Mouse (Mus musculus) heart, postnatal 10 days (tissue): ENCODE measurements around the gene Rpl10. TPM values are rescaled to one million over a fixed set of nuclear protein-coding genes. Genes with fewer than 3 reads are reported as not detected.
A peak's percentile ranks its signal among the peaks of the same experiment; 100 is the strongest.

ENCODE experiments used
- DNase-seq, 2 experiments: peaks; one replicate each; pipeline ENCODE4 v3.0.0; 2021
- intact Hi-C: fragments of 180-260 bp; cut with DNase I; formaldehyde crosslinking; loops from one replicate; pipeline ENCODE4 v1.15.1; 2025
- microRNA-seq, 2 experiments: library from miRNA; unstranded; fragments of <30 nt; microRNA quantifications; one replicate each; pipeline ENCODE4 v1.2.0; 2022
- total RNA-seq, 2 experiments: library from RNA; stranded (reverse); gene quantifications; 2 replicates each; pipeline ENCODE4 v1.2.3; 2021

Gene Rpl10
- total RNA-seq, 2 experiments from 2014 or later, result 247 to 291 TPM

GRCm38 (mm10) chrX:74273422-74274322, 3.1 kb downstream of the Rpl10 start:
- intact Hi-C loops, result loop anchor here (5.0 kb wide), 1 partner anchor 39 kb away; the partner anchor contains the start of gene Fam50a
- DNase-seq, result no peak

GRCm38 (mm10) chrX:74277916-74278315, 7.3 kb downstream of the Rpl10 start:
- intact Hi-C loops, result no loop called here
- no peak for DNase-seq

- intact Hi-C loops, result no loop called here
- DNase-seq, result no peak
Observed at GRCm38 (mm10) chrX:74281041-74281731, 10.6 kb downstream of the Rpl10 start.

- peak; percentile 80 to 84 for DNase-seq
- intact Hi-C loops, result loop anchor here (2.0 kb wide), 1 partner anchor 33 kb away; the partner anchor contains the start of gene Flna
Observed at GRCm38 (mm10) chrX:74281732-74282394, 11.3 kb downstream of the Rpl10 start, which contains the start of the genes Taz and Dnase1l1. Gene Taz (plus strand): TSS chrX:74281912. Gene Dnase1l1 (minus strand): TSS chrX:74282337.

- intact Hi-C loops, result loop anchor here (2.0 kb wide), 1 partner anchor 34 kb away; the partner anchor contains the start of gene Flna
- DNase-seq, result peak; percentile 89 to 91
Observed at GRCm38 (mm10) chrX:74282395-74283091, 11.9 kb downstream of the Rpl10 start.

GRCm38 (mm10) chrX:74283092-74283437, 12.5 kb downstream of the Rpl10 start:
- intact Hi-C loops, result loop anchor here (2.0 kb wide), 1 partner anchor 34 kb away; the partner anchor contains the start of gene Flna

GRCm38 (mm10) chrX:74293431-74293830, 22.8 kb downstream of the Rpl10 start:
- no peak for DNase-seq
- intact Hi-C loops, result no loop called here

More at GRCm38 (mm10) chrX:74283092-74283437, 12.5 kb downstream of the Rpl10 start:
- DNase-seq, result no peak

- intact Hi-C loops, result no loop called here
- DNase-seq, result peak; percentile 96 to 97
Observed at GRCm38 (mm10) chrX:74296538-74297448, 26.2 kb downstream of the Rpl10 start, which contains the start of gene Atp6ap1. Gene Atp6ap1 (plus strand): TSS chrX:74297097.

- intact Hi-C loops, result no loop called here
- no peak for DNase-seq
Observed at GRCm38 (mm10) chrX:74298348-74298747, 27.7 kb downstream of the Rpl10 start.

- no peak for DNase-seq
- intact Hi-C loops, result no loop called here
Observed at GRCm38 (mm10) chrX:74299721-74300120, 29.1 kb downstream of the Rpl10 start.

GRCm38 (mm10) chrX:74304867-74305700, 34.5 kb downstream of the Rpl10 start, which contains the start of gene Gdi1:
Gene Gdi1 (plus strand): TSS chrX:74304998.
- intact Hi-C loops, result no loop called here
- DNase-seq, result peak; percentile 79 to 82

- peak; percentile 88 to 90 for DNase-seq
- intact Hi-C loops, result loop anchor here (5.0 kb wide), 3 partner anchors 39 to 79 kb away; partner anchors contain the start of genes Fam3a, Ikbkg, Lage3 and Rpl10
Observed at GRCm38 (mm10) chrX:74312540-74313464, 42.2 kb downstream of the Rpl10 start, which contains the start of gene Fam50a. Gene Fam50a (plus strand): TSS chrX:74313033.

Small RNA genes within 50 kb of the gene (microRNA-seq; reads per million reads assigned to microRNA genes)
- 0.47 to 0.70 reads per million in 2 experiments for gene Mir7091
- 0 reads per million in 2 experiments for gene Mir7092

Other genes with a start within 250 kb of the Rpl10 start
- gene Irak1, start 246.9 kb upstream of the Rpl10 start, total RNA-seq, result 10 to 100 TPM; 54.7 to 56.7 TPM
- not detected for gene Opn1mw, start 143.3 kb upstream of the Rpl10 start, total RNA-seq
- 10 to 100 TPM; 32.9 to 34.3 TPM for gene Mecp2, start 135.4 kb upstream of the Rpl10 start, total RNA-seq
- not detected for gene Tex28, start 103.0 kb upstream of the Rpl10 start, total RNA-seq
- not detected for gene Tktl1, start 93.6 kb upstream of the Rpl10 start, total RNA-seq
- 100 to 1,000 TPM; 245 TPM for gene Flna, start 21.0 kb upstream of the Rpl10 start, total RNA-seq
- gene Emd, start 16.1 kb upstream of the Rpl10 start, total RNA-seq, result 10 to 100 TPM; 39.7 to 47.5 TPM
- gene Taz, start 11.1 kb downstream of the Rpl10 start, total RNA-seq, result 10 to 100 TPM; 40.4 to 44.1 TPM
- gene Dnase1l1, start 11.5 kb downstream of the Rpl10 start, total RNA-seq, result 10 to 100 TPM; 14.7 to 17.7 TPM
- 100 to 1,000 TPM; 119 to 123 TPM for gene Atp6ap1, start 26.3 kb downstream of the Rpl10 start, total RNA-seq
- gene Gdi1, start 34.2 kb downstream of the Rpl10 start, total RNA-seq, result 10 to 100 TPM; 88.1 to 93.0 TPM
- gene Fam50a, start 42.2 kb downstream of the Rpl10 start, total RNA-seq, result 10 to 100 TPM; 29.9 to 33.9 TPM
- gene Plxna3, start 58.3 kb downstream of the Rpl10 start, total RNA-seq, result 1 to 10 TPM; 1.8 to 2.3 TPM
- gene Lage3, start 82.8 kb downstream of the Rpl10 start, total RNA-seq, result 10 to 100 TPM; 44.3 to 45.0 TPM
- gene Ubl4a, start 102.4 kb downstream of the Rpl10 start, total RNA-seq, result 10 to 100 TPM; 47.1 to 53.3 TPM
- 1 to 10 TPM; 7.6 to 7.8 TPM for gene Slc10a3, start 102.5 kb downstream of the Rpl10 start, total RNA-seq
- 10 to 100 TPM; 20.7 to 22.7 TPM for gene Fam3a, start 122.5 kb downstream of the Rpl10 start, total RNA-seq
- 10 to 100 TPM; 45.7 to 48.4 TPM for gene Ikbkg, start 122.5 kb downstream of the Rpl10 start, total RNA-seq
- gene G6pdx, start 158.4 kb downstream of the Rpl10 start, total RNA-seq, result 10 to 100 TPM in 1 of 2 experiments, 1 to 10 TPM in 1; 9.3 to 10.4 TPM
- gene Gm6880, start 210.6 kb downstream of the Rpl10 start, total RNA-seq, result not detected